Mouse (Mus musculus): ENCODE measurements around the gene Thra.

DNA sequence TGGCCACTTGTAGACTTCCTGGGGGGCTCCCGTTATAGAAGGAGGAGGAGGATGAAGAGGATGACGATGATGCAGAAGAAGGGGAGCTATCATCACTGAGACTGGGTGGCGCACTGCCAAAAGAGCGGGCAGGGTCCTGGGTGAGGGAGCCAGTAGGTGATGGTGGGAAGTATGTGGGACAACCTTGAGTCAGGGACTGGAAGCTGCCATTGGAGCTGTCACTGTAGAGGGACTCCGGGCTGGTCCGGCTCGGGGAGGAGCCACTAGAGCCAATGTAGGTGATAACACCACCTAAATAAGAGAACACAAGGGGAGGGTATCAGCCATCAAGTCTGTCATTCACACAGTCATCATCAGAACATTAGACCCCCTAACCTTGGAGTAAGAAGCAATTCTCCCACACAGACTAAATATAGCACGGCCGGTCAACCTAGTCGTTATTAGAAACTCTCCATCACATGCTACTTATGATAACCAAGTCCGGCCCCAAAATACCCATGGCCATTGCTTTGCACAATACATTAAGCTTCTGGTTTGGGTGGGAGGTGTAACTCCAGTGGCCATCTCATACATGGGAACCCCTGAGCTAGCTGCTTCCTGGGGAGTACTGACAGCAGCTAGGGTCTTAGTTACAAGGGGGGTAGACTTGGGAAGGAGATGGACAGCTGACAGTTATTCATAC, 31.5 kb downstream of the Thra start:
- TF ChIP-seq POLR2A (IDR thresholded peaks at IDR 0.05; ENCODE audit: borderline replicate concordance, low read depth, low read length): no peak
- no peak for TF ChIP-seq CTCF (IDR thresholded peaks at IDR 0.05; ENCODE audit: low read depth, low read length)
